Mouse (Mus musculus): ENCODE results near the gene Gm21671.
"Not testable (repeated sequence)": the region's sequence is repeated elsewhere in the genome, so short reads cannot be mapped to it uniquely, and the experiment has no call there.

GRCm38 (mm10) chr5:25942281-25942680, 11.9 kb downstream of the Gm21671 start, which contains the start of gene Gm21663:
- TF ChIP-seq POLR2A (IDR thresholded peaks at IDR 0.05; ENCODE audit: control insufficient read depth, low read depth, low read length); CTCF (IDR thresholded peaks at IDR 0.05; ENCODE audit: control insufficient read depth, insufficient read depth, insufficient replicate concordance, low read depth, low read length): not testable (repeated sequence)
